In genomic region chr16:15252666-15253347, GRCm38 (mm10) we compare ENCODE assay signal across 8 mouse cellular contexts.
A peak's percentile ranks its signal among the peaks of the same experiment; 100 is the strongest.
DNase-seq lines count a peak whose midpoint lies in the region; ATAC-seq and TF ChIP-seq lines count a peak whose summit lies in the region.

No protein-coding gene starts in this region.

- H3K27ac ChIP-seq in heart, embryonic 16.5 days (ENCODE audit: low read length): peak overlapping the region; percentile 41
- H3K27ac ChIP-seq in limb, embryonic 14.5 days (replicated peaks; ENCODE audit: low read depth, low read length): 0 out of 2 replicates have a peak overlapping the region, but pooled peaks have one; percentile 15
- H3K27ac ChIP-seq in cerebellum, adult 2 months (ENCODE audit: insufficient read depth, low read length): no peak overlapping the region

- H3K36me3 ChIP-seq in heart, embryonic 16.5 days (ENCODE audit: control insufficient read depth, insufficient read depth): no peaks in the 10 kb centered on the region
- no peaks in the 10 kb centered on the region for H3K36me3 ChIP-seq in limb, embryonic 14.5 days (ENCODE audit: control insufficient read depth, insufficient read depth, low read length)

- no peaks in the 10 kb centered on the region for H3K27me3 ChIP-seq in heart, embryonic 16.5 days (ENCODE audit: control insufficient read depth, insufficient read depth, low read length)
- H3K27me3 ChIP-seq in limb, embryonic 14.5 days (ENCODE audit: control insufficient read depth, insufficient read depth, low read length): no peaks in the 10 kb centered on the region
- no peaks in the 10 kb centered on the region for H3K27me3 ChIP-seq in cerebellum, adult 2 months (ENCODE audit: control insufficient read depth, insufficient read depth, low read length)

- TF ChIP-seq POLR2A in limb, embryonic 14.5 days (IDR thresholded peaks at IDR 0.05; ENCODE audit: borderline replicate concordance, extremely low read depth, insufficient read depth, insufficient read length): no peak
- TF ChIP-seq POLR2A in cerebellum, adult 2 months (IDR thresholded peaks at IDR 0.05; ENCODE audit: borderline replicate concordance, insufficient read depth, low read length): no peak

- no peak overlapping the region for H3K4me3 ChIP-seq in heart, embryonic 16.5 days (ENCODE audit: low read length)
- no peak overlapping the region for H3K4me3 ChIP-seq in limb, embryonic 14.5 days (replicated peaks; ENCODE audit: low read length)
- no peak overlapping the region for H3K4me3 ChIP-seq in cerebellum, adult 2 months (replicated peaks; ENCODE audit: insufficient read depth, low read depth, low read length)

- 61% methylated on average over 6 of the region's 6 CpGs for WGBS in heart, embryonic 16.5 days
- 64% methylated on average over 6 of the region's 6 CpGs for WGBS in limb, embryonic 14.5 days
- 85% methylated on average over 6 of the region's 6 CpGs for WGBS in cerebellum, adult 2 months

- H3K4me2 ChIP-seq in heart, embryonic 16.5 days (ENCODE audit: low read depth, low read length): no peak overlapping the region
- no peak overlapping the region for H3K4me2 ChIP-seq in limb, embryonic 14.5 days (replicated peaks; ENCODE audit: low read depth, low read length, severe bottlenecking)

- no peak for DNase-seq in frontal cortex, postnatal 25 days (ENCODE audit: low spot score in 2 of 2)
- peak; percentile 81 for DNase-seq in NIH3T3 (ENCODE audit: low read depth)
- DNase-seq in limb, embryonic 14.5 days (ENCODE audit: low spot score): peak; percentile 58
- DNase-seq in cerebellum, adult 2 months: no peak
- no peak for DNase-seq in spleen, postnatal 4 days (ENCODE audit: low spot score in 2 of 2)
- no peak for DNase-seq in adrenal gland, adult 8-10 months

- H3K9me3 ChIP-seq in heart, embryonic 16.5 days (replicated peaks; ENCODE audit: control insufficient read depth, low read length): no peaks in the 10 kb centered on the region
- no peaks in the 10 kb centered on the region for H3K9me3 ChIP-seq in limb, embryonic 14.5 days (ENCODE audit: control insufficient read depth, low read length)

- TF ChIP-seq CTCF in cerebellum, adult 2 months (IDR thresholded peaks at IDR 0.05; ENCODE audit: borderline replicate concordance, insufficient read depth, low read depth, low read length): no peak

- no peak overlapping the region for H3K9ac ChIP-seq in heart, embryonic 16.5 days (ENCODE audit: low read length)
- H3K9ac ChIP-seq in limb, embryonic 14.5 days (ENCODE audit: low read depth, low read length, severe bottlenecking): no peak overlapping the region

- no peaks in the 10 kb centered on the region for H3K4me1 ChIP-seq in heart, embryonic 16.5 days (ENCODE audit: control insufficient read depth, insufficient read depth, low read length)
- peaks cover 10% of the 10 kb centered on the region; the same call in 1 of the 2 replicates for H3K4me1 ChIP-seq in limb, embryonic 14.5 days (ENCODE audit: control insufficient read depth, insufficient read depth, low read length)
- no peaks in the 10 kb centered on the region for H3K4me1 ChIP-seq in cerebellum, adult 2 months (ENCODE audit: control insufficient read depth, insufficient read depth, low read length)

- ATAC-seq in frontal cortex, adult (ENCODE audit: low TSS enrichment): peak; percentile 97
- no peak; the same call in 1 of the 2 replicates for ATAC-seq in heart, embryonic 16.5 days (replicated peaks; ENCODE audit: extremely low read depth, insufficient read depth, low FRiP score)
- peak; percentile 47 for ATAC-seq in limb, embryonic 14.5 days (ENCODE audit: low FRiP score, low read depth)

Comparison
In these comparisons a context has a peak if more than half of its experiments do, and no peak if none do; other contexts are left out.
1. DNase-seq: peak in NIH3T3 (single experiment) and limb, embryonic 14.5 days (single experiment); none in frontal cortex, postnatal 25 days (0 of 2), cerebellum, adult 2 months (0 of 2), spleen, postnatal 4 days (0 of 2) and adrenal gland, adult 8-10 months (single experiment).